Mouse (Mus musculus): Measurements from ENCODE around the gene Ifnl3.
"Not testable (repeated sequence)": the region's sequence is repeated elsewhere in the genome, so short reads cannot be mapped to it uniquely, and the experiment has no call there.

Ifnl3 gene

GRCm38 (mm10) chr7:28522536-28522935 lies at the start of gene Ifnl3:
Gene Ifnl3 (plus strand): TSS chr7:28522836.
- DNase-seq (ENCODE audit: low spot score in 2 of 2): not testable (repeated sequence)

GRCm38 (mm10) chr7:28476191-28476590 lies 46.4 kb upstream of the Ifnl3 start:
- no peak for DNase-seq (ENCODE audit: low spot score in 2 of 2)

- DNase-seq (ENCODE audit: low spot score in 2 of 2): no peak
Measured at GRCm38 (mm10) chr7:28477363-28477762, 45.3 kb upstream of the Ifnl3 start.

- no peak for DNase-seq (ENCODE audit: low spot score in 2 of 2)
Measured at GRCm38 (mm10) chr7:28478854-28479253, 43.8 kb upstream of the Ifnl3 start.

- peak; percentile 57 to 72 for DNase-seq (ENCODE audit: low spot score in 2 of 2)
Measured at GRCm38 (mm10) chr7:28482854-28483253, 39.8 kb upstream of the Ifnl3 start.

GRCm38 (mm10) chr7:28484192-28484591 lies 38.4 kb upstream of the Ifnl3 start:
- DNase-seq (ENCODE audit: low spot score in 2 of 2): no peak

GRCm38 (mm10) chr7:28488030-28488491 lies 34.6 kb upstream of the Ifnl3 start:
- DNase-seq (ENCODE audit: low spot score in 2 of 2): peak; percentile 64 to 65

- DNase-seq (ENCODE audit: low spot score in 2 of 2): peak; percentile 49 to 63
Measured at GRCm38 (mm10) chr7:28490410-28490809, 32.2 kb upstream of the Ifnl3 start.

- no peak for DNase-seq (ENCODE audit: low spot score in 2 of 2)
Measured at GRCm38 (mm10) chr7:28490903-28491302, 31.7 kb upstream of the Ifnl3 start.

GRCm38 (mm10) chr7:28492310-28492709 lies 30.3 kb upstream of the Ifnl3 start:
- no peak for DNase-seq (ENCODE audit: low spot score in 2 of 2)

- no peak for DNase-seq (ENCODE audit: low spot score in 2 of 2)
Measured at GRCm38 (mm10) chr7:28495426-28495825, 27.2 kb upstream of the Ifnl3 start.

GRCm38 (mm10) chr7:28505585-28505984 lies 17.1 kb upstream of the Ifnl3 start:
- DNase-seq (ENCODE audit: low spot score in 2 of 2): no peak

GRCm38 (mm10) chr7:28509121-28509520 lies 13.5 kb upstream of the Ifnl3 start:
- DNase-seq (ENCODE audit: low spot score in 2 of 2): not testable (repeated sequence)

GRCm38 (mm10) chr7:28510405-28510974 lies 12.1 kb upstream of the Ifnl3 start, which contains the start of gene Ifnl2:
Gene Ifnl2 (minus strand): TSS chr7:28510455.
- DNase-seq (ENCODE audit: low spot score in 2 of 2): not testable (repeated sequence)

- DNase-seq (ENCODE audit: low spot score in 2 of 2): no peak
Measured at GRCm38 (mm10) chr7:28511441-28511840, 11.2 kb upstream of the Ifnl3 start.

- DNase-seq (ENCODE audit: low spot score in 2 of 2): peak; percentile 64 to 65
Measured at GRCm38 (mm10) chr7:28527922-28528719, 5.5 kb downstream of the Ifnl3 start.

GRCm38 (mm10) chr7:28532005-28532404 lies 9.4 kb downstream of the Ifnl3 start:
- no peak for DNase-seq (ENCODE audit: low spot score in 2 of 2)

- DNase-seq (ENCODE audit: low spot score in 2 of 2): not testable (repeated sequence)
Measured at GRCm38 (mm10) chr7:28538886-28539285, 16.2 kb downstream of the Ifnl3 start.

- DNase-seq (ENCODE audit: low spot score in 2 of 2): no peak
Measured at GRCm38 (mm10) chr7:28540526-28540925, 17.9 kb downstream of the Ifnl3 start, which contains the start of gene Sycn. Gene Sycn (plus strand): TSS chr7:28540885.

GRCm38 (mm10) chr7:28544051-28544601 lies 21.5 kb downstream of the Ifnl3 start:
- no peak for DNase-seq (ENCODE audit: low spot score in 2 of 2)

GRCm38 (mm10) chr7:28545048-28545890 lies 22.6 kb downstream of the Ifnl3 start:
- no peak for DNase-seq (ENCODE audit: low spot score in 2 of 2)

- no peak for DNase-seq (ENCODE audit: low spot score in 2 of 2)
Measured at GRCm38 (mm10) chr7:28545891-28546210, 23.2 kb downstream of the Ifnl3 start.

All from right cerebral cortex, adult 2 months (tissue).